Mouse (Mus musculus) C2C12 (cell line): ENCODE data around the gene Gm20708. TPM values are rescaled to one million over a fixed set of nuclear protein-coding genes. Genes with fewer than 3 reads are reported as not detected.
A peak's percentile ranks its signal among the peaks of the same experiment; 100 is the strongest.

Experiments
- H3K27me3 ChIP-seq: one replicate; pipeline ENCODE4 v1.6.1; 2011; ENCODE audit not compliant: control insufficient read depth, insufficient read depth, insufficient read length
- H3K36me3 ChIP-seq: one replicate; pipeline ENCODE4 v1.6.1; 2011; ENCODE audit not compliant: control insufficient read depth, insufficient read depth
- H3K4me3 ChIP-seq: one replicate; pipeline ENCODE4 v1.5.1; 2011; ENCODE audit warnings: mild to moderate bottlenecking, control low read depth; ENCODE audit not compliant: poor library complexity, insufficient read depth, severe bottlenecking
- H3K79me2 ChIP-seq: one replicate; pipeline ENCODE4 v1.6.1; 2011; ENCODE audit not compliant: control insufficient read depth, insufficient read depth
- H3K79me3 ChIP-seq: one replicate; pipeline ENCODE4 v1.6.1; 2011; ENCODE audit warnings: low read depth, control low read depth
- H3ac ChIP-seq: one replicate; pipeline ENCODE3; 2011; ENCODE audit warnings: low read depth; ENCODE audit not compliant: control insufficient read depth, insufficient read length
- CEBPB ChIP-seq: IDR thresholded peaks from one replicate; pipeline ENCODE4 v1.6.1; 2011; ENCODE audit warnings: low read depth, mild to moderate bottlenecking, control low read depth, moderate library complexity
- CTCF ChIP-seq: IDR thresholded peaks from one replicate; pipeline ENCODE4 v1.5.1; 2011; ENCODE audit not compliant: control insufficient read depth, insufficient read depth, insufficient read length
- FOSL1 ChIP-seq: IDR thresholded peaks from one replicate; pipeline ENCODE4 v1.8.0; 2011; ENCODE audit warnings: mild to moderate bottlenecking, low read length; ENCODE audit not compliant: poor library complexity, insufficient read depth, severe bottlenecking
- MAX ChIP-seq: IDR thresholded peaks from one replicate; pipeline ENCODE4 v1.6.1; 2011; ENCODE audit warnings: mild to moderate bottlenecking, control low read depth
- MYOD1 ChIP-seq: IDR thresholded peaks from one replicate; pipeline ENCODE4 v1.6.1; 2011; ENCODE audit warnings: low read depth; ENCODE audit not compliant: control insufficient read depth, insufficient read length
- MYOG ChIP-seq: IDR thresholded peaks from one replicate; pipeline ENCODE4 v1.6.1; 2011; ENCODE audit not compliant: control insufficient read depth, insufficient read length; ENCODE audit errors: extremely low read depth
- USF1 ChIP-seq: IDR thresholded peaks from one replicate; pipeline ENCODE4 v1.6.1; 2011; ENCODE audit warnings: low read depth, mild to moderate bottlenecking, control low read depth, moderate library complexity
- polyA plus RNA-seq: library from polyadenylated mRNA; unstranded; fragments of >200 nt; fragmentation: generic; extraction: Trizol; gene quantifications from one replicate; pipeline ENCODE4 v1.2.1, GENCODE M21; 2012; ENCODE audit warnings: missing spikeins

The Gm20708 gene
- polyA plus RNA-seq, 1 experiment, result 0.16 TPM

DNA sequence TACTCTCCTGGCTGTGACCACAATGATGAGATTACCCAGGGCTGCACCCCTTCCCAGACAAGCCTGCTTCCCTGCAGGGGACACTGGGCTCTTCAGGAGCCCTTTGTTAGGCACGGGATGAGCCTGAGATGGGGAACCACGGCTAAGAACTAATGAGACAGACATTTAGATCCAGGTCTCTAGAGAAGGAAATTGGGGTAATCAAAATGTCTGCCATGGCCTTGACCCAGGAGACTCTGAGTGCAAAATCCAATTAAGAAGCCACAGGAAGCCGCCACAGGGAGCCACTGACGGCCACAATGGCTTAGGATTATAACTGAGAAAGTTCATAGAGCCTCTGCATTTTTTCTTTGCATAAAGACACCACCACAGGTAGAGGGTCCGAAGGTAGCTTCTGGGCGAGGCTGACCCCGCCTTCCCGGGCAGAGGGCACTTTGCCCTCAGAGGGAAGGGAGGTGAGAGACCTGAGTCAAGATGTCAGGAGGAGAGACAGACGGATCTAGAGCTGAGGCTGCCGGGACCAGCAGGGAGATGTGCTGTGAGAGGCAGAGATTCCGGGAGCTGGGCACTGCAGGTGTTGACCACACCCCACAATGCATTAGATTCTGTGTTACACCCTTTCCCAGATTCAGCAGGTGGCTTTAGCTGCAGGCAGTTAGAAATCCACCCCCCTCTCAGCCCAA is 53.8 kb downstream of the Gm20708 start:
- Histone ChIP-seq H3K36me3 (no peaks in the 10 kb centered on the region), H3ac (no peak overlapping the region), H3K79me2 (no peaks in the 10 kb centered on the region), H3K4me3 (no peak overlapping the region), H3K79me3 (no peaks in the 10 kb centered on the region), H3K27me3 (no peaks in the 10 kb centered on the region)
- no peak for TF ChIP-seq MYOG
- TF ChIP-seq MAX, result no peak
- no peak for TF ChIP-seq CTCF
- TF ChIP-seq USF1, result no peak
- TF ChIP-seq MYOD1, result no peak
- TF ChIP-seq CEBPB, result no peak
- no peak for TF ChIP-seq FOSL1

- no peaks in the 10 kb centered on the region for H3K79me2 ChIP-seq
- H3ac ChIP-seq, result no peak overlapping the region
- TF ChIP-seq CTCF, result no peak
- no peak for TF ChIP-seq FOSL1
- TF ChIP-seq MAX, result no peak
- no peak for TF ChIP-seq USF1
- TF ChIP-seq MYOD1, result no peak
- TF ChIP-seq CEBPB, result no peak
- TF ChIP-seq MYOG, result no peak
- H3K36me3 ChIP-seq, result no peaks in the 10 kb centered on the region
- H3K79me3 ChIP-seq, result no peaks in the 10 kb centered on the region
- H3K27me3 ChIP-seq, result no peaks in the 10 kb centered on the region
- no peak overlapping the region for H3K4me3 ChIP-seq
These were observed 55.3 kb downstream of the Gm20708 start for GRCm38 (mm10) chr11:117864805-117865204.

- no peak overlapping the region for H3ac ChIP-seq
- H3K27me3 ChIP-seq, result no peaks in the 10 kb centered on the region
- no peaks in the 10 kb centered on the region for H3K79me3 ChIP-seq
- no peak overlapping the region for H3K4me3 ChIP-seq
- TF ChIP-seq CEBPB (no peak), MYOD1 (no peak), USF1 (no peak), CTCF (no peak), FOSL1 (no peak), MAX (no peak), MYOG (no peak)
- no peaks in the 10 kb centered on the region for H3K79me2 ChIP-seq
- H3K36me3 ChIP-seq, result no peaks in the 10 kb centered on the region
These were observed 56.5 kb downstream of the Gm20708 start for GRCm38 (mm10) chr11:117865988-117866387.

DNA sequence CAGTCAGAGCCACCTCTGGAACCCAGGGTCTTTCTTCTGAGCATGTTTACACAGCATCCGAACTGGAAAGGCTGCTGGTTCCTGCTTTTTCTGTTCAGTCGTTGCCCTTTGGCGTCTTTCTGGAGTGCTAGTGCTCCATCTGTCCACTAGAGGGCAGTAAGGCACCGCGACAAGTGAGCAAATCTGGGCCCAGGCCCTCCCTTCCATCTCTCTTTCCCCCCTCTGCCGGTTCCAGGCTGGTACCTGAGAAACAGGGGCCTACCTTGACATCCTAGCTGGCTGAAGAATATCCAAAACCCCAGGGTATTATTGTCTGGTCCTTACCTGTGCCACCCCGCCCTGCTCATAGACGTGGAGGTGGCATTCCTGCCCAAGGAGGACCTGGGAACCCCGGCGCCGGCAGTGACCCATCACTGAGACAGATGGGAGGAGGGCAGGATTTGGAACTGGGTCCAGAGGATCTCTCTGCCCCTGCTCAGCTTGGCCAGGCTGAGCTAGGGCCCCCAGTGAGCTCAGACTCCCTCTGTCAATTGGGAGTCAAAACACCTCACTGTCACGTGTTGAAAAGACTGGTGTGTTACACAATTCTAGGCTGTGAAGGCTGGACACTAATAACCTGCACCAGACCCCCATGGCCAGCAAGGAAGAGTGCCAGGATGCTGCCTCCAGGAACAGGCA is 61.4 kb downstream of the Gm20708 start:
- Histone ChIP-seq H3K27me3 (no peaks in the 10 kb centered on the region), H3K79me3 (no peaks in the 10 kb centered on the region), H3K4me3 (no peak overlapping the region), H3ac (no peak overlapping the region), H3K36me3 (no peaks in the 10 kb centered on the region), H3K79me2 (no peaks in the 10 kb centered on the region)
- TF ChIP-seq USF1 (no peak), MYOG (no peak), CTCF (peak; percentile 69)

GRCm38 (mm10) chr11:117871376-117871775 is 61.9 kb downstream of the Gm20708 start:
- no peak overlapping the region for H3K4me3 ChIP-seq
- H3K36me3 ChIP-seq, result no peaks in the 10 kb centered on the region
- H3K79me2 ChIP-seq, result no peaks in the 10 kb centered on the region
- no peak overlapping the region for H3ac ChIP-seq
- TF ChIP-seq CTCF, result no peak
- TF ChIP-seq MYOD1, result no peak
- TF ChIP-seq MYOG, result no peak
- no peak for TF ChIP-seq USF1
- H3K27me3 ChIP-seq, result no peaks in the 10 kb centered on the region
- H3K79me3 ChIP-seq, result no peaks in the 10 kb centered on the region
